Mouse (Mus musculus) liver, postnatal 0 days (tissue): ENCODE measurements around the gene Mogat1. TPM values are rescaled to one million over a fixed set of nuclear protein-coding genes. Genes with fewer than 3 reads are reported as not detected.
"Not testable (repeated sequence)": the region's sequence is repeated elsewhere in the genome, so short reads cannot be mapped to it uniquely, and the experiment has no call there.

Source experiments
- ATAC-seq: fragments of 200-750 bp; cut with Nextera tagmentation; 2 replicates; pipeline ENCODE4 v1.8.0; 2017; ENCODE audit warnings: mild to moderate bottlenecking, moderate library complexity
- DNase-seq: peaks from one replicate; pipeline ENCODE4 v3.0.0-alpha.2; 2016
- H3K27ac ChIP-seq: fragments of 300-500 bp; sonication (generic); 2 replicates; pipeline ENCODE4 v1.5.1; 2014; ENCODE audit warnings: antibody characterized with exemption, moderate library complexity, mild to moderate bottlenecking, low read depth
- H3K27me3 ChIP-seq: fragments of 300-500 bp; sonication (generic); 2 replicates; pipeline ENCODE4 v1.6.1; 2014; ENCODE audit warnings: low read length, control low read depth, mixed read lengths; ENCODE audit not compliant: insufficient read depth
- H3K36me3 ChIP-seq: fragments of 300-500 bp; sonication (generic); replicated peaks from 2 replicates; pipeline ENCODE4 v1.6.1; 2014; ENCODE audit warnings: mild to moderate bottlenecking, control low read depth, low read length, moderate library complexity, mixed read lengths; ENCODE audit not compliant: insufficient read depth
- H3K4me1 ChIP-seq: fragments of 300-500 bp; sonication (generic); 2 replicates; pipeline ENCODE4 v1.6.1; 2014; ENCODE audit warnings: antibody characterized with exemption, mild to moderate bottlenecking, control low read depth; ENCODE audit not compliant: insufficient read depth
- H3K4me2 ChIP-seq: fragments of 300-500 bp; sonication (generic); 2 replicates; pipeline ENCODE4 v1.6.1; 2014; ENCODE audit warnings: low read depth, mild to moderate bottlenecking, low read length, moderate library complexity, mixed read lengths
- H3K4me3 ChIP-seq: fragments of 300-500 bp; sonication (generic); 2 replicates; pipeline ENCODE4 v1.5.1; 2014; ENCODE audit warnings: low read depth, low read length
- H3K9ac ChIP-seq: fragments of 300-500 bp; sonication (generic); replicated peaks from 2 replicates; pipeline ENCODE4 v1.6.1; 2014; ENCODE audit warnings: mild to moderate bottlenecking, moderate library complexity
- H3K9me3 ChIP-seq: fragments of 300-500 bp; sonication (generic); 2 replicates; pipeline ENCODE4 v1.6.1; 2016; ENCODE audit warnings: mild to moderate bottlenecking, control low read depth, low read length, mixed read lengths
- CTCF ChIP-seq: sonication (generic); IDR thresholded peaks from 2 replicates; pipeline ENCODE4 v1.5.1; 2016; ENCODE audit warnings: antibody characterized with exemption, low read depth
- EP300 ChIP-seq: IDR thresholded peaks from 2 replicates; pipeline ENCODE4 v1.6.1; 2016; ENCODE audit warnings: antibody characterized with exemption, low read depth, mild to moderate bottlenecking
- WGBS: fragments of 180-500 bp; shearing (Covaris S2); extraction: QIAGEN DNeasy Blood & Tissue Kit; methylation state at CpG from one replicate; pipeline ENCODE4 v1.1.7; 2014; ENCODE audit not compliant: insufficient replicate concordance; 5-methylcytosine and 5-hydroxymethylcytosine counted together
- polyA plus RNA-seq: library from polyadenylated mRNA; unstranded; fragments of >200 nt; fragmentation: Nextera tagmentation; extraction: Ambion mirVana; gene quantifications from 2 replicates; pipeline ENCODE4 v1.2.1, GENCODE M21; 2015

The Mogat1 gene
- polyA plus RNA-seq, 1 experiment from 2014 or later = not detected

GRCm38 (mm10) chr1:78490143-78490542 is 20.6 kb upstream of the Mogat1 start:
- no peak overlapping the region for H3K9ac ChIP-seq
- no peak overlapping the region for H3K4me3 ChIP-seq
- H3K36me3 ChIP-seq = no peaks in the 10 kb centered on the region
- WGBS = 38% methylated on average over 1 of the region's 1 CpGs
- H3K27ac ChIP-seq = no peak overlapping the region
- H3K27me3 ChIP-seq = no peaks in the 10 kb centered on the region
- H3K4me1 ChIP-seq = peaks cover 20% of the 10 kb centered on the region
- ATAC-seq (no peak), DNase-seq (no peak)
- no peaks in the 10 kb centered on the region for H3K9me3 ChIP-seq
- TF ChIP-seq EP300 = no peak
- no peak for TF ChIP-seq CTCF
- H3K4me2 ChIP-seq = no peak overlapping the region

GRCm38 (mm10) chr1:78501036-78501435 is 9.8 kb upstream of the Mogat1 start:
- Histone ChIP-seq H3K36me3 (no peaks in the 10 kb centered on the region), H3K4me3 (no peak overlapping the region), H3K9me3 (no peaks in the 10 kb centered on the region), H3K27me3 (no peaks in the 10 kb centered on the region), H3K27ac (no peak overlapping the region), H3K4me2 (no peak overlapping the region), H3K4me1 (no peaks in the 10 kb centered on the region), H3K9ac (no peak overlapping the region)
- ATAC-seq (no peak), DNase-seq (no peak)
- 86% methylated on average over 16 of the region's 16 CpGs for WGBS
- TF ChIP-seq CTCF (no peak), EP300 (no peak)

DNA sequence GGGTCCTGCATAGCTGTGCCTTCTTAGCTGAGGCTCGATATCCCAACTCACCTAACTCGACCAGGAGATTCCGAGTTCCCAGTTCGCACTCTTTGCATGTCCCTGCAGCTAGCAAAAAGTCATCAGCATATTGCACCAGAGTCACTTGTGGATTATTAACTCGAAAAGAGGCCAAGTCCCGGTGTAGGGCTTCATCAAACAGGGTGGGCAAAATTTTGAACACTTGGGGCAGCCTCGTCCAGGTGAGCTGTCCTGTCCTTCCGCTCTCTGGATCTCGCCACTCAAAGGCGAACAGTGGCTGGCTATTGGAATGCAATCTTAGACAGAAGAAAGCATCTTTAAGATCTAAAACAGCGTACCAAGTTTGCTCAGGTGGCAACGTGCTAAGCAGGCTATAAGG is 8.9 kb upstream of the Mogat1 start:
- not testable (repeated sequence) for H3K27me3 ChIP-seq, H3K9me3 ChIP-seq, H3K36me3 ChIP-seq, DNase-seq, H3K9ac ChIP-seq, H3K4me1 ChIP-seq, H3K27ac ChIP-seq, ATAC-seq, H3K4me2 ChIP-seq, H3K4me3 ChIP-seq
- 73% methylated on average over 12 of the region's 12 CpGs for WGBS

- no peaks in the 10 kb centered on the region for H3K9me3 ChIP-seq
- H3K27me3 ChIP-seq = no peaks in the 10 kb centered on the region
- no peak overlapping the region for H3K9ac ChIP-seq
- no peak for DNase-seq
- no peak overlapping the region for H3K27ac ChIP-seq
- H3K4me1 ChIP-seq = no peaks in the 10 kb centered on the region
- H3K4me2 ChIP-seq = no peak overlapping the region
- TF ChIP-seq CTCF = no peak
- no peak for TF ChIP-seq EP300
- H3K36me3 ChIP-seq = no peaks in the 10 kb centered on the region
- H3K4me3 ChIP-seq = no peak overlapping the region
- ATAC-seq = no peak
- WGBS = 77% methylated on average over 6 of the region's 6 CpGs
These were observed 8.3 kb upstream of the Mogat1 start for GRCm38 (mm10) chr1:78502527-78502926.

DNA sequence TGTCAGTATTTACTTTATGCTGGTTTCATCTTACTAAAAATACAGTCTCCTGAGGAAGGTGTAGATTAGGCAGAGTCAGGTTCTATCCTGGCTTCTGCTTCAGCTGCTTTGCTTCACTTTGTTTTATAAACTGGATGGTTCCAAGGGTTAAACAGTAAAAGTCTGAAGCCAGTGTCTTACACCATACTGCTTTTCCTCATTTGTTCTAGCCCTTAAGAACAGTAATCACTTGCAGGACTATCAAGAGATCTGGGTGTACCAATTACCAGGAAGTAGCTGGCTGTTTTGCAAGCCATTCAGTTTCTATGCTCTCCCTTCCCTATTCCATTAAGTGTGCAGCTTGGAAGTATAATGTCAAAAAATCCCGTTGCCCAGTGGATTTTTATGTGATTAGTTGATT is 3.7 kb upstream of the Mogat1 start:
- H3K4me1 ChIP-seq = no peaks in the 10 kb centered on the region
- no peak overlapping the region for H3K27ac ChIP-seq
- TF ChIP-seq EP300 (no peak), CTCF (no peak)
- H3K9me3 ChIP-seq = no peaks in the 10 kb centered on the region
- no peak overlapping the region for H3K4me2 ChIP-seq
- ATAC-seq = no peak
- no peak overlapping the region for H3K9ac ChIP-seq
- H3K36me3 ChIP-seq = no peaks in the 10 kb centered on the region
- no peak for DNase-seq
- H3K27me3 ChIP-seq = peaks cover 8% of the 10 kb centered on the region
- WGBS = 20% methylated on average over 1 of the region's 1 CpGs
- H3K4me3 ChIP-seq = no peak overlapping the region

GRCm38 (mm10) chr1:78511621-78512160 is 900 bp downstream of the Mogat1 start, which contains the start of gene BC035947:
Gene BC035947, minus strand, starts transcription at chr1:78512158.
- Histone ChIP-seq H3K4me3 (no peak within 1 kb of the TSS), H3K36me3 (no peaks in the 10 kb centered on the region), H3K9me3 (no peaks in the 10 kb centered on the region), H3K4me2 (peak within 1 kb of the TSS; percentile 40), H3K27me3 (peaks cover 8% of the 10 kb centered on the region), H3K4me1 (no peaks in the 10 kb centered on the region), H3K9ac (no peak within 1 kb of the TSS), H3K27ac (no peak within 1 kb of the TSS)
- WGBS = 5% methylated on average over 25 of the region's 25 CpGs
- DNase-seq (no peak), ATAC-seq (no peak)
- TF ChIP-seq EP300 (no peak), CTCF (no peak)

- ATAC-seq (no peak), DNase-seq (no peak)
- H3K9ac ChIP-seq = no peak overlapping the region
- no peak for TF ChIP-seq CTCF
- no peak for TF ChIP-seq EP300
- H3K4me1 ChIP-seq = no peaks in the 10 kb centered on the region
- no peak overlapping the region for H3K27ac ChIP-seq
- peaks cover 8% of the 10 kb centered on the region for H3K27me3 ChIP-seq
- H3K9me3 ChIP-seq = no peaks in the 10 kb centered on the region
- H3K4me2 ChIP-seq = no peak overlapping the region
- no peaks in the 10 kb centered on the region for H3K36me3 ChIP-seq
- no peak overlapping the region for H3K4me3 ChIP-seq
- 75% methylated on average over 8 of the region's 8 CpGs for WGBS
These were observed 2.0 kb downstream of the Mogat1 start for GRCm38 (mm10) chr1:78512756-78513155.
